Mouse (Mus musculus): Measurements from ENCODE around the gene Hist1h4k. TPM values are rescaled to one million over a fixed set of nuclear protein-coding genes. Genes with fewer than 3 reads are reported as not detected.
A peak's percentile ranks its signal among the peaks of the same experiment; 100 is the strongest.
"Not testable (repeated sequence)": the region's sequence is repeated elsewhere in the genome, so short reads cannot be mapped to it uniquely, and the experiment has no call there.

Gene Hist1h4k
- polyA plus RNA-seq, 1 experiment from 2014 or later: not detected

DNA sequence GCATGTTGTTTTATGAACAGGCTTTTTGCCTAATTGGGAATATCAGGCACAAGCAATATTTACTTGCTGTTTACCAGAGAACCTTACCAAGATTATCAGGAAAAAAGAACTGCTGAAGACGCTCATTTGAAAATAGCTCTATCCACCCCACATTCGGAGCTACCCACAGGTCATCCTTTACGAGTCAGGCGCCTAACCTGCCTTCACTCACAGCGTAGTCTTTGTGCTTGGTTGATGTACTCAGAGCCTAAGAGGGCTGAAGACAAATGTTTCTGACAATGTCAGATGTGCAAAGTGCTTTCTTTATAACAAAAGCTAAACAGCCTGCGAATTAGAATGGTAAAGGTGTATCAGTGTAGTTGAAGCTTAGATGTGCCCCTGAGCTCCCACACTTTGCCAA lies 34.0 kb upstream of the Hist1h4k start:
- H3K27ac ChIP-seq (ENCODE audit: low read length): peak overlapping the region; percentile 49
- H3K4me2 ChIP-seq (ENCODE audit: low read depth, low read length): peak overlapping the region; percentile 62
- H3K4me1 ChIP-seq (ENCODE audit: control insufficient read depth, insufficient read depth, low read length): peaks cover 30% of the 10 kb centered on the region
- H3K27me3 ChIP-seq (ENCODE audit: control insufficient read depth, insufficient read depth, low read length): no peaks in the 10 kb centered on the region
- peak overlapping the region; percentile 28 for H3K9ac ChIP-seq (ENCODE audit: low read length)
- ATAC-seq (replicated peaks; ENCODE audit: extremely low read depth, insufficient read depth, low FRiP score): no peak
- H3K4me3 ChIP-seq (ENCODE audit: low read length): no peak overlapping the region
- no peaks in the 10 kb centered on the region for H3K9me3 ChIP-seq (replicated peaks; ENCODE audit: control insufficient read depth, low read length)
- H3K36me3 ChIP-seq (ENCODE audit: control insufficient read depth, insufficient read depth): no peaks in the 10 kb centered on the region
- WGBS: 51% methylated on average over 6 of the region's 6 CpGs

DNA sequence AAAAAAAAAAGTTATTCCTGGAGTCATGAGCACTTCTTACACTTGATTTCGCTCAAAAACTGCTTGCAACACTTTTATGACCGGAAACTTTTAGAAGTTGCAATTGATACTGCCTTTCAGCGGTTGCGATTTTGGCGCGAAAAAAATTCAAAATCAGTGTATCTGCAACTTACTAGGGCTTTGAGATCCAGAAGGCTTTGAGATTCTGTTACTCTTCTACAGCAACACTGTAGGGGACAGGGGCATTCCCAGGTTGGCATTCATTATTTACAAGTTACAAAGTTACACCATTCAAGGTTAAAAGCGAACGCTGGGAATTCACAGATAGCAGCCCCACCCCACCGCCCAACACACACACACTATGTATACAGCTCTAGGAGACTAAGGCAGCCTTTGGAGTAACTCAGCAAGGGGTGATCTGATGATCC lies 33.4 kb upstream of the Hist1h4k start:
- Histone ChIP-seq H3K4me1 (ENCODE audit: control insufficient read depth, insufficient read depth, low read length) (peaks cover 30% of the 10 kb centered on the region), H3K27me3 (ENCODE audit: control insufficient read depth, insufficient read depth, low read length) (no peaks in the 10 kb centered on the region), H3K9ac (ENCODE audit: low read length) (peak overlapping the region; percentile 28), H3K9me3 (replicated peaks; ENCODE audit: control insufficient read depth, low read length) (no peaks in the 10 kb centered on the region), H3K4me3 (ENCODE audit: low read length) (peak overlapping the region; percentile 54), H3K36me3 (ENCODE audit: control insufficient read depth, insufficient read depth) (no peaks in the 10 kb centered on the region), H3K27ac (ENCODE audit: low read length) (peak overlapping the region; percentile 49), H3K4me2 (ENCODE audit: low read depth, low read length) (peak overlapping the region; percentile 62)
- ATAC-seq (replicated peaks; ENCODE audit: extremely low read depth, insufficient read depth, low FRiP score): no peak
- WGBS: 3% methylated on average over 9 of the region's 9 CpGs

DNA sequence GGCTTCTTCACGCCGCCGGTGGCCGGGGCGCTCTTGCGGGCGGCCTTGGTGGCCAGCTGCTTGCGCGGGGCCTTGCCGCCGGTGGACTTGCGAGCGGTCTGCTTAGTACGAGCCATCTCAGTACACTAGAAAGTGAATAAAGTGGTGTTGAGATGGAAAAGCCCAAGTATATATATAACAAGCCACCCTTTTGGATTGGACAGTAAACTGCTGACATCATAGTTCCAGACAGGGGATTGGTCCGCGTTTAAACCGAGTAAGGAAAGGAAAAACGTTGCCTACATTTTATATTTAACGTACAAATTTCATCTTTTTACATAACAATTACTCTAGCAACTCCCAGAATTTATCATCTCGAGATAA lies 32.9 kb upstream of the Hist1h4k start, which contains the start of gene Hist1h3i:
TSS of gene Hist1h3i (minus strand) at position 116 of the 363 bp plus-strand sequence.
- Histone ChIP-seq H3K27me3 (ENCODE audit: control insufficient read depth, insufficient read depth, low read length) (no peaks in the 10 kb centered on the region), H3K4me1 (ENCODE audit: control insufficient read depth, insufficient read depth, low read length) (peaks cover 30% of the 10 kb centered on the region), H3K36me3 (ENCODE audit: control insufficient read depth, insufficient read depth) (no peaks in the 10 kb centered on the region), H3K9me3 (replicated peaks; ENCODE audit: control insufficient read depth, low read length) (no peaks in the 10 kb centered on the region), H3K27ac (ENCODE audit: low read length) (peak within 1 kb of the TSS; percentile 86), H3K4me2 (ENCODE audit: low read depth, low read length) (peak within 1 kb of the TSS; percentile 79), H3K4me3 (ENCODE audit: low read length) (peak within 1 kb of the TSS; percentile 54), H3K9ac (ENCODE audit: low read length) (peak within 1 kb of the TSS; percentile 75)
- ATAC-seq (replicated peaks; ENCODE audit: extremely low read depth, insufficient read depth, low FRiP score): peak; percentile 68
- WGBS: 0% methylated on average over 11 of the region's 20 CpGs

DNA sequence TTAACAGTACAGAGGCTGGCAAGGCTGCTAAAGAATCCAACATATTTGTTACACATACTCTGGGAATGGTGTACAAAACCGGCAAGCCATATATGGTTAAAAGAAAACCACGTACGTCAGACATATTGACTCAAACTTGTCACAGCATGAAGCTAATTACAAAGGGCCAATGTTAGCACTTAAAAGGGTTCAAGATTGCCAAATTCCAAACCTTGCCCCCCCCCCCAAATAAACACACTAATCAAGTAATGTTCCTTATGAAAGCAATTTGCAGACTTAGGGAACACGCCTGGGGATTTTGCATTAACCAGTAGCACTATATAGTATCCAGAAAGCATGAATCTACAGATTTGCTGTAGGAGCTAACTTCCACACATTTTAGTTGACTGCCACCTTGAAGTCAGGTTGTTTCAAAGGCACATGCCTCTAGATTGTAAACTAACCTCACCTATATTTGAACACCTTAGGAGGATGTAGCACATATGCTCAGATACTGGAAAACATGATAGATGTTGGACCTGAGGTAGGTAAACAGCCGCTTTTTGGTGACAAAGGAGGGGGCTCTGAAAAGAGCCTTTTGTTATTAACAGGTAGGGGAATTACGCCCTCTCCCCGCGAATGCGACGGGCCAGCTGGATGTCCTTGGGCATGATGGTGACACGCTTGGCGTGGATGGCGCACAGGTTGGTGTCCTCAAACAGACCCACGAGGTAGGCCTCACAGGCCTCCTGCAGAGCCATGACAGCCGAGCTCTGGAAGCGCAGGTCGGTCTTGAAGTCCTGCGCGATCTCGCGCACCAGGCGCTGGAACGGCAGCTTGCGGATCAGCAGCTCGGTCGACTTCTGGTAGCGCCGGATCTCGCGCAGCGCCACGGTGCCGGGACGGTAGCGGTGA lies 32.3 kb upstream of the Hist1h4k start:
- WGBS: 2% methylated on average over 13 of the region's 35 CpGs
- not testable (repeated sequence) for H3K27me3 ChIP-seq (ENCODE audit: control insufficient read depth, insufficient read depth, low read length); ATAC-seq (replicated peaks; ENCODE audit: extremely low read depth, insufficient read depth, low FRiP score); H3K36me3 ChIP-seq (ENCODE audit: control insufficient read depth, insufficient read depth); H3K9me3 ChIP-seq (replicated peaks; ENCODE audit: control insufficient read depth, low read length)
- Histone ChIP-seq H3K9ac (ENCODE audit: low read length) (peak overlapping the region; percentile 75), H3K27ac (ENCODE audit: low read length) (peak overlapping the region; percentile 86), H3K4me2 (ENCODE audit: low read depth, low read length) (peak overlapping the region; percentile 79), H3K4me3 (ENCODE audit: low read length) (peak overlapping the region; percentile 54), H3K4me1 (ENCODE audit: control insufficient read depth, insufficient read depth, low read length) (peaks cover 30% of the 10 kb centered on the region)

DNA sequence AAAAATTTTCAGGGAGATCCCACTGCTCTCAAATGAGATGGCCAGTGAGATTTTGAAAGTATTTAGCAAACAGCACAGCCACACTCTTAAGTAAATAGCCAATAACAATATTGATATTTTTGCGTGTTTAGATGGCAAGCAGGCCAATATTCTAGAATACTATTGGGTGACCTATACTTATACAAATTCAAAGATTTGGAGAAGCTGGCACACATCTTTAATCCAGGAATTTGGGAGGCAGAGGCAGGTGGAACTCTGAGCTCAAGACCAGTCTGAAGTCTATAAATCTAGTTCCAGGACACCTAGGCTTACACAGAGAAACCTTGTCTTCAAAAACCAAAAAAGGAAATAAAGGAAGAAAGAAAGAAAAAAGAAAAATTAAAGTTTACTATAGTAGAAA lies 31.3 kb upstream of the Hist1h4k start:
- Histone ChIP-seq H3K9me3 (replicated peaks; ENCODE audit: control insufficient read depth, low read length) (no peaks in the 10 kb centered on the region), H3K27me3 (ENCODE audit: control insufficient read depth, insufficient read depth, low read length) (no peaks in the 10 kb centered on the region), H3K4me3 (ENCODE audit: low read length) (no peak overlapping the region), H3K27ac (ENCODE audit: low read length) (no peak overlapping the region), H3K36me3 (ENCODE audit: control insufficient read depth, insufficient read depth) (no peaks in the 10 kb centered on the region), H3K9ac (ENCODE audit: low read length) (no peak overlapping the region), H3K4me2 (ENCODE audit: low read depth, low read length) (no peak overlapping the region), H3K4me1 (ENCODE audit: control insufficient read depth, insufficient read depth, low read length) (peaks cover 30% of the 10 kb centered on the region)
- 94% methylated on average over 1 of the region's 1 CpGs for WGBS
- no peak for ATAC-seq (replicated peaks; ENCODE audit: extremely low read depth, insufficient read depth, low FRiP score)

DNA sequence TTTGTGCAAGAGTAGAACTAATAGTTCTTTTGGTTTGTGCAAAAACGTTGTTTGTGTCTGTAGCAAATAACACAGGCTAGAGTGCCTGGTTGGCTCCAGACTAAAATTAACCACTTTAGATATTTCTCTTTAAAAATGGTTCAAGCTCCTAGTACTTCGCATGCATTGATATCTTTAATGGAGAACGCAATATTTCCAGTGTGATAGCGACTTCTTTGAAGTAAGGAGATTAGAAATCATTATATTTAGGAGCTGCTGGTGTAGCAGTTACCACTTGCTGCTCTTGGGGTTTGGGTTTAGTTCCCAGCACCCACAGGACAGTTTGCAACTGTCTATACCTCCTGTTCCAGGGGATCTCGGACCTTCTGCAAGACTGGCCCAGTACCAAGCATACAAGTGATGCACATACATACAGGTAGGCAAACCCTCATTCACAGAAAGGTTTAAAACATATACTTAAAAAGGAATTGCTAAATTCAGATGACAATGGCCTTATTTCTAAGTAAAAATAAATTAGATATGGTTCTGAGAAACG lies 30.8 kb upstream of the Hist1h4k start:
- Histone ChIP-seq H3K4me3 (ENCODE audit: low read length) (peak overlapping the region; percentile 70), H3K4me2 (ENCODE audit: low read depth, low read length) (peak overlapping the region; percentile 98), H3K36me3 (ENCODE audit: control insufficient read depth, insufficient read depth) (no peaks in the 10 kb centered on the region), H3K27me3 (ENCODE audit: control insufficient read depth, insufficient read depth, low read length) (no peaks in the 10 kb centered on the region), H3K27ac (ENCODE audit: low read length) (peak overlapping the region; percentile 83), H3K9ac (ENCODE audit: low read length) (peak overlapping the region; percentile 85), H3K4me1 (ENCODE audit: control insufficient read depth, insufficient read depth, low read length) (peaks cover 28% of the 10 kb centered on the region), H3K9me3 (replicated peaks; ENCODE audit: control insufficient read depth, low read length) (no peaks in the 10 kb centered on the region)
- ATAC-seq (replicated peaks; ENCODE audit: extremely low read depth, insufficient read depth, low FRiP score): no peak
- 38% methylated on average over 6 of the region's 6 CpGs for WGBS

DNA sequence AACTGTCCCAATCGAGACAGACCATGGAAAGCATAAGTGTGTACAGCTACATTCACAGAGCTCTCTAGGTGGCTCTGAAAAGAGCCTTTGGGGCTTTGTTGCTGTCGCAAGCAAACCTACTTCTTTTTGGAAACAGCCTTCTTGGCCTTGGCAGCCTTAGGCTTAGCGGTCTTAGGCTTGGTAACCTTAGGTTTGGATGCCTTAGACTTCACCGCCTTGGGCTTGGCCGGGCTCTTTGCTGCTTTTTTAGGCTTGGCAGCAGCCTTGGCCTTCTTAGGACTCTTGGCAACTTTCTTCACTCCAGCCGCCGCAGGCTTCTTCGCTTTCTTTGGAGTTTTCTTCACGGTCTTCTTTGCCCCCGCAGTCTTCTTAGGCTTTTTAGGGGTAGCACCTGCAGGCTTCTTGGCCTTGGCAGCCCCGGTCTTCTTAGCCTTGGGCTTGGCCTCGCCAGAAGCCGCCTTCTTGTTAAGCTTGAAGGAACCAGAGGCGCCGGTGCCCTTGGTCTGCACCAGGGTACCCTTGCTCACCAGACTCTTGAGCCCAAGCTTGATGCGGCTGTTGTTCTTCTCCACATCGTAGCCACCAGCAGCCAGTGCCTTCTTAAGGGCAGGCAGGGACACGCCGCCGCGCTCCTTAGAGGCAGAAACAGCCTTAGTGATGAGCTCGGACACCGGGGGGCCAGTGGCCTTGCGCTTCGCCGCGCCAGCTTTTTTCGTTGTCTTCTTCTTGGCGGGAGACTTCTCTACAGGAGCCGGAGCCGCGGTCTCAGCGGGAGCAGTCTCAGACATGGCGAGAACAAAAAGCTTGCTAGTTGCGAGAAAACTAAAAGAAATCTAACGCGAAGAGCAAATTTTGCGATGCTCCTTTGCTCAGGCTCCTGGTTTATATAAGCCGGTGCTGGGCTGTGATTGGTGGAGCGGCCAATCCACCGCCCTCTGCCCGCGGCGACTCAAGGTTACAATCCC lies 29.7 kb upstream of the Hist1h4k start, which contains the start of gene Hist1h1b:
TSS of gene Hist1h1b (minus strand) at position 859 of the 965 bp plus-strand sequence.
- H3K4me1 ChIP-seq (ENCODE audit: control insufficient read depth, insufficient read depth, low read length): peaks cover 24% of the 10 kb centered on the region
- H3K27me3 ChIP-seq (ENCODE audit: control insufficient read depth, insufficient read depth, low read length): no peaks in the 10 kb centered on the region
- H3K9ac ChIP-seq (ENCODE audit: low read length): peak within 1 kb of the TSS; percentile 85
- peak; percentile 29; the same call in 1 of the 2 replicates for ATAC-seq (replicated peaks; ENCODE audit: extremely low read depth, insufficient read depth, low FRiP score)
- peak within 1 kb of the TSS; percentile 83 for H3K27ac ChIP-seq (ENCODE audit: low read length)
- WGBS: under 1% methylated on average over 44 of the region's 44 CpGs
- H3K9me3 ChIP-seq (replicated peaks; ENCODE audit: control insufficient read depth, low read length): no peaks in the 10 kb centered on the region
- H3K4me2 ChIP-seq (ENCODE audit: low read depth, low read length): peak within 1 kb of the TSS; percentile 98
- peak within 1 kb of the TSS; percentile 70 for H3K4me3 ChIP-seq (ENCODE audit: low read length)
- no peaks in the 10 kb centered on the region for H3K36me3 ChIP-seq (ENCODE audit: control insufficient read depth, insufficient read depth)

DNA sequence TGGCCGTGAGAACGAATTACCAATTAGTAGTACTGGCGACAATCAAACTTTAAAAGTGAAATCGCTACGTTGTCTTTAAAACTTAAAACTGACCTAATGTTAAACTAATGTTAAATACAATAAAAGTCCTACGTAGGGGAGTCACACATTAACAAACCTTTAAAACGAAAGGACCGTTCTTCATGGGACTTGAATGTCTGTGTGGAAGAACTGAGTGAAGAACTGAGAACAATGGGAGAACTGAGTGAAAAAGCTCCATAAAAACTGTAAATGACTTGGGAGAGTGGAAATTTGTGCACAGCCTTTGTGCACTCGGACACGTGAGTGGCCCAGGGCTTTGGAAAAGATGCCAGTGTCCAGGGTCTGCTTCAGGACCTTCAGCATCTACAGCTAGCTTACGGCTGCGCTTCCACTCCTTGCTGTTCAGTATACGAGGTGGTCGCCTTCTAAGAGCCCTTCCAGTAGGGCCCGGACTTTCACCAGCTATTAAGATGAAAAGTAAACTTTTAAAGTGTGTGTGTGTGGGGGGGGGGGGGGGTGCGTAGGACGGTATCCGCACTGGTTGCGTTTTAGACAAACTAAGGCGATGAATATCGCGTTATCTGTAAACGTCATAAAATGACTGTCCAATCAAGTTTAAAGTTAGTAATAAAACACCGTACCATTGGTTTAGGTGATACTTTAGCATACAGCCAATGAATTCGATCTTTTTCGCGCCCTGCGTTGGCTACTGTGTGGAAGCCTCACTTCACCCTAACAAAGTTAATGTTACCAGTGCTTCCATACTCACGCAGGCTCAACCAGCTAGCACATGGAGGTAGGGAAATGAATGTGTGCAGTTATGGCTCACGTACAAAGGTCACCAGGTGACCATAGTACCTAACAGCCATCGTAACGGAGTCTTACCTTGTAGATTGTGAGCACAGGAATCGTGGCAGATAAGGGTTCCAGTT lies 28.8 kb upstream of the Hist1h4k start:
- Histone ChIP-seq H3K9ac (ENCODE audit: low read length) (peak overlapping the region; percentile 85), H3K27me3 (ENCODE audit: control insufficient read depth, insufficient read depth, low read length) (no peaks in the 10 kb centered on the region), H3K4me1 (ENCODE audit: control insufficient read depth, insufficient read depth, low read length) (peaks cover 20% of the 10 kb centered on the region), H3K4me2 (ENCODE audit: low read depth, low read length) (peak overlapping the region; percentile 98), H3K9me3 (replicated peaks; ENCODE audit: control insufficient read depth, low read length) (no peaks in the 10 kb centered on the region), H3K36me3 (ENCODE audit: control insufficient read depth, insufficient read depth) (no peaks in the 10 kb centered on the region), H3K4me3 (ENCODE audit: low read length) (peak overlapping the region; percentile 70), H3K27ac (ENCODE audit: low read length) (peak overlapping the region; percentile 83)
- 6% methylated on average over 33 of the region's 33 CpGs for WGBS
- ATAC-seq (replicated peaks; ENCODE audit: extremely low read depth, insufficient read depth, low FRiP score): peak; percentile 81

All from heart, embryonic 16.5 days (tissue).